Mouse (Mus musculus) ES-E14 (cell line): ENCODE measurements at regions not wholly inside any gene's neighbourhood (a gene's known extent, or its start where the extent isn't known, plus 50 kb on each side); places are given as distances from the start of the nearest gene placed in this dataset.

ENCODE experiments used
- DNase-seq: peaks from one replicate; pipeline ENCODE4 v3.0.0-alpha.2; 2013; ENCODE audit warnings: low read depth, low spot score
- H3K27ac ChIP-seq: 2 replicates; pipeline ENCODE4 v1.5.1; 2012; ENCODE audit warnings: low read depth, mild to moderate bottlenecking, low read length, moderate library complexity, mixed read lengths; ENCODE audit not compliant: poor library complexity, insufficient read depth, severe bottlenecking
- H3K36me3 ChIP-seq: 2 replicates; pipeline ENCODE4 v1.6.1; 2012; ENCODE audit warnings: mild to moderate bottlenecking, low read length, moderate library complexity, mixed read lengths; ENCODE audit not compliant: control insufficient read depth, poor library complexity, insufficient read depth, severe bottlenecking
- H3K4me1 ChIP-seq, 2 experiments: fragments of 150-350 bp in 1 of 2; sonication (generic) in 1 of 2; 2 replicates each; pipeline ENCODE4 v1.6.1; 2012; ENCODE audit warnings: low read length in 2 of 2, mild to moderate bottlenecking in 1 of 2, mixed read lengths in 1 of 2; ENCODE audit not compliant: control insufficient read depth in 2 of 2, insufficient read depth in 2 of 2, poor library complexity in 1 of 2
- H3K4me3 ChIP-seq, 2 experiments: fragments of 150-350 bp in 1 of 2; sonication (generic) in 1 of 2; 2 replicates each; pipeline ENCODE4 v1.5.1; 2012; ENCODE audit warnings: low read length in 2 of 2, low read depth in 1 of 2, mild to moderate bottlenecking in 1 of 2, mixed read lengths in 1 of 2; ENCODE audit not compliant: insufficient read depth in 1 of 2, poor library complexity in 1 of 2, severe bottlenecking in 1 of 2
- H3K9ac ChIP-seq: 2 replicates; pipeline ENCODE4 v1.6.1; 2012; ENCODE audit warnings: low read depth, mild to moderate bottlenecking, low read length, mixed read lengths; ENCODE audit not compliant: poor library complexity, insufficient read depth, severe bottlenecking
- H3K9me3 ChIP-seq: fragments of 150-350 bp; sonication (generic); 2 replicates; pipeline ENCODE4 v1.6.1; 2012; ENCODE audit warnings: low read depth, mild to moderate bottlenecking, low read length; ENCODE audit not compliant: control insufficient read depth, insufficient read depth
- CHD2 ChIP-seq: IDR thresholded peaks from 2 replicates; pipeline ENCODE4 v1.6.1; 2014; ENCODE audit warnings: mild to moderate bottlenecking, low read depth, low read length, inconsistent platforms
- HCFC1 ChIP-seq: IDR thresholded peaks from 2 replicates; pipeline ENCODE4 v1.6.1; 2012; ENCODE audit warnings: low read length, inconsistent platforms, borderline replicate concordance; ENCODE audit not compliant: insufficient read depth
- MAFK ChIP-seq: IDR thresholded peaks from 2 replicates; pipeline ENCODE4 v1.6.1; 2014; ENCODE audit warnings: mild to moderate bottlenecking, low read depth, low read length, inconsistent platforms; ENCODE audit not compliant: insufficient read depth
- ZC3H11A ChIP-seq: IDR thresholded peaks from 2 replicates; pipeline ENCODE4 v1.6.1; 2012; ENCODE audit warnings: low read depth, mild to moderate bottlenecking, inconsistent platforms, low read length, borderline replicate concordance
- ZNF384 ChIP-seq: IDR thresholded peaks from 2 replicates; pipeline ENCODE4 v1.6.1; 2012; ENCODE audit warnings: low read depth, low read length, inconsistent platforms
- in situ Hi-C, 2 experiments: fragments of 600-800 bp; cut with MboI; formaldehyde crosslinking; loops; one replicate each; pipeline ENCODE4 v1.15.1; 2025; ENCODE audit warnings: low sequenced_read_pairs in 2 of 2, inconsistent platforms in 1 of 2; ENCODE audit not compliant: unreplicated experiment in 2 of 2

- no peak overlapping the region for H3K27ac ChIP-seq
- no peaks in the 10 kb centered on the region for H3K4me1 ChIP-seq
- TF ChIP-seq HCFC1: no peak
- no peak for TF ChIP-seq MAFK
- TF ChIP-seq ZNF384: no peak
- TF ChIP-seq ZC3H11A: no peak
- no peak for TF ChIP-seq CHD2
- no peaks in the 10 kb centered on the region for H3K36me3 ChIP-seq
- H3K9ac ChIP-seq: no peak overlapping the region
- H3K4me3 ChIP-seq: no peak overlapping the region
- no peak for DNase-seq
- no peaks in the 10 kb centered on the region for H3K9me3 ChIP-seq
- in situ Hi-C loops: no loop called here
Observed at GRCm38 (mm10) chr8:90068441-90068840, 279.7 kb downstream of the Tox3 start.

GRCm38 (mm10) chr8:90064381-90064780, 283.8 kb downstream of the Tox3 start:
- TF ChIP-seq HCFC1 (no peak), CHD2 (no peak), ZNF384 (no peak), MAFK (no peak), ZC3H11A (no peak)
- Histone ChIP-seq H3K4me3 (no peak overlapping the region), H3K36me3 (no peaks in the 10 kb centered on the region), H3K27ac (no peak overlapping the region), H3K9ac (no peak overlapping the region), H3K4me1 (no peaks in the 10 kb centered on the region), H3K9me3 (no peaks in the 10 kb centered on the region)
- no peak for DNase-seq
- in situ Hi-C loops: no loop called here

- Histone ChIP-seq H3K36me3 (no peaks in the 10 kb centered on the region), H3K4me1 (no peaks in the 10 kb centered on the region), H3K9me3 (no peaks in the 10 kb centered on the region), H3K4me3 (no peak overlapping the region), H3K9ac (no peak overlapping the region), H3K27ac (no peak overlapping the region)
- in situ Hi-C loops: no loop called here
- TF ChIP-seq HCFC1 (no peak), ZC3H11A (peak; percentile 38; the same call in 1 of the 2 replicates)
- DNase-seq: peak; percentile 11
Observed at GRCm38 (mm10) chr8:90063291-90063690, 284.9 kb downstream of the Tox3 start.

GRCm38 (mm10) chr8:90058631-90059166, 289.4 kb downstream of the Tox3 start:
- Histone ChIP-seq H3K4me3 (no peak overlapping the region), H3K9me3 (no peaks in the 10 kb centered on the region), H3K9ac (no peak overlapping the region), H3K27ac (no peak overlapping the region), H3K4me1 (no peaks in the 10 kb centered on the region), H3K36me3 (no peaks in the 10 kb centered on the region)
- no peak for DNase-seq
- in situ Hi-C loops: no loop called here
- TF ChIP-seq ZNF384 (no peak), CHD2 (no peak), ZC3H11A (no peak), MAFK (no peak), HCFC1 (no peak)

GRCm38 (mm10) chr8:90056331-90056730, 291.8 kb downstream of the Tox3 start:
- Histone ChIP-seq H3K27ac (no peak overlapping the region), H3K9ac (no peak overlapping the region), H3K9me3 (no peaks in the 10 kb centered on the region), H3K36me3 (no peaks in the 10 kb centered on the region), H3K4me1 (no peaks in the 10 kb centered on the region), H3K4me3 (no peak overlapping the region)
- no peak for DNase-seq
- TF ChIP-seq CHD2: no peak
- TF ChIP-seq HCFC1: no peak
- no peak for TF ChIP-seq MAFK
- TF ChIP-seq ZC3H11A: no peak
- TF ChIP-seq ZNF384: no peak
- in situ Hi-C loops: no loop called here
